Mouse (Mus musculus): ENCODE measurements around the gene Rpl13a. TPM values are rescaled to one million over a fixed set of nuclear protein-coding genes. Genes with fewer than 3 reads are reported as not detected.
"Not testable (repeated sequence)": the region's sequence is repeated elsewhere in the genome, so short reads cannot be mapped to it uniquely, and the experiment has no call there.

The Rpl13a gene
- polyA plus RNA-seq, 1 experiment from 2014 or later = 1,485 TPM

DNA sequence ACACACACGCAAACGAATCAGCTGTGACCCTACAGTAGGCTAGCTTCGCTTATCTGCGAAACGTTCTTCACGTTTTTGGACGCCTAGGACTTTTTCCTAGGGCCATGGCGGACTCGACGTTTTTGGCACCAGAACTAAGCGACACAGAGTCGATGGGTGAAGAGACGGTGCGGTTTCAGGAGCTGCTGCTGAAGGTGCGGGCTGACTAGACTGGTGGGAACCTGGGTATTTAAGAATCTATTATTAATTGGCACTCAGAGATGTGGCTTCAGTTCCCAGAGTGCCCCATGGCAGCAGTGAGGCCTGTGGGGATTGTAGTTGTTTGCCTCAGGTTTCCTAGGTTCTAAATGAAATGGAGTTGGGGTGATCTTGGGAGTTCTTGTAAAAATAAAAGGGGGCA lies 27.6 kb upstream of the Rpl13a start:
- H3K4me2 ChIP-seq (replicated peaks; ENCODE audit: low read depth) = no peak overlapping the region
- ATAC-seq (ENCODE audit: low FRiP score, low TSS enrichment) (no peak), DNase-seq (ENCODE audit: low spot score) (no peak)
- no peak for TF ChIP-seq EP300 (optimal IDR thresholded peaks at IDR 0.05)
- no peak for TF ChIP-seq CTCF (IDR thresholded peaks at IDR 0.05; ENCODE audit: low read depth)
- 92% methylated on average over 15 of the region's 15 CpGs for WGBS
- no peak overlapping the region for H3K4me3 ChIP-seq (ENCODE audit: low read depth, low read length)
- H3K36me3 ChIP-seq (ENCODE audit: control insufficient read depth, insufficient read depth, low read length) = peaks cover 2% of the 10 kb centered on the region; the same call in 1 of the 2 replicates
- no peak overlapping the region for H3K9ac ChIP-seq (ENCODE audit: low read length)
- no peaks in the 10 kb centered on the region for H3K9me3 ChIP-seq (ENCODE audit: control insufficient read depth, low read length)
- peaks cover under 1% of the 10 kb centered on the region; the same call in 1 of the 2 replicates for H3K4me1 ChIP-seq (replicated peaks; ENCODE audit: control insufficient read depth, insufficient read depth)
- no peaks in the 10 kb centered on the region for H3K27me3 ChIP-seq (ENCODE audit: control insufficient read depth, insufficient read depth, low read length)
- no peak overlapping the region for H3K27ac ChIP-seq (replicated peaks)

DNA sequence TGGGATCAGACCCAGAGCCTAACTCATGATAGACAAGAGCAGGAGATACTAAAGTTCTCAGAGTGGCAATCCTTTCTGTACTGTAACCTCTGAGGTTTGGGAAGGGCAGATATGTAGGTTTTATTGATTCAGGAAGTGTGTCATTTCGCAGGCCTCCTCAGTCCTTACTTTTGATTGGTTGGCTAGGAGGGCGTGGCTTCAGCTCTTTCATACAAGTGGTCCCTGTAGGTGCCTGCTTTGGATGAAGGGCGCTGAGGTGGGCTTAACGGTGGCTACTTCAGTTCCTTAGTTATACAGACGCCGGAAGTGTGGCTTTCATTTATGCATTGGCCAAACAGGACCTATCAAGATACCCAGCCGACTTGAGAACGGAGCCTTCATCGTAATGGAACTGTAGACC lies 27.0 kb upstream of the Rpl13a start:
- H3K4me1 ChIP-seq (replicated peaks; ENCODE audit: control insufficient read depth, insufficient read depth) = peaks cover 6% of the 10 kb centered on the region; the same call in 1 of the 2 replicates
- no peaks in the 10 kb centered on the region for H3K27me3 ChIP-seq (ENCODE audit: control insufficient read depth, insufficient read depth, low read length)
- no peaks in the 10 kb centered on the region for H3K9me3 ChIP-seq (ENCODE audit: control insufficient read depth, low read length)
- ATAC-seq (ENCODE audit: low FRiP score, low TSS enrichment) = no peak
- DNase-seq (ENCODE audit: low spot score) = peak; percentile 38
- no peak for TF ChIP-seq CTCF (IDR thresholded peaks at IDR 0.05; ENCODE audit: low read depth)
- H3K27ac ChIP-seq (replicated peaks) = peak overlapping the region; percentile 35; the same call in 1 of the 2 replicates
- no peak overlapping the region for H3K9ac ChIP-seq (ENCODE audit: low read length)
- H3K4me3 ChIP-seq (ENCODE audit: low read depth, low read length) = no peak overlapping the region
- WGBS = 83% methylated on average over 9 of the region's 9 CpGs
- peaks cover 2% of the 10 kb centered on the region; the same call in 1 of the 2 replicates for H3K36me3 ChIP-seq (ENCODE audit: control insufficient read depth, insufficient read depth, low read length)
- H3K4me2 ChIP-seq (replicated peaks; ENCODE audit: low read depth) = no peak overlapping the region

DNA sequence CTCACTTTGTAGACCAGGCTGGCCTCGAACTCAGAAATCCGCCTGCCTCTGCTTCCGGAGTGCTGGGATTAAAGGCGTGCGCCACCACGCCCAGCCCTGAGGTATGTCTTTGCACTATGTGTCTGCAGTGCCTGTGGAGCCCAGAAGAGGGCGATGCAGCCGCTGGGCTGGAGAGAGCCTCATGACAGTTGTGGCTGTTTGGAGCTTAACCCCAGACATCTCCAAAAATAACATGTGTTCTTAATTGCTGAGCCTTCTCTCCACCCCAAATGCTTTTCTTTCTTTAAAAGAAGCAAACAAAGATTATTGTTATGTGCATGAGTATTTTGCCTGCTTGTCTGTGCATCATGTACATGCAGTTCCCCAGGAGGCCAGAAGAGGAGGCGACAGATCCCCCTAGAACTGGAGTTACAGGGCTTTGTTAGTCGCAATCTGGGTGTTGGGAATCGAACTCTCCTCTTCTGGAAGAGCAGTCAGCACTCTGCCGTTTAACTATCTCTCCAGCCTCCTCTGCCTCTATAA lies 26.5 kb upstream of the Rpl13a start:
- H3K4me1 ChIP-seq (replicated peaks; ENCODE audit: control insufficient read depth, insufficient read depth) = peaks cover 6% of the 10 kb centered on the region; the same call in 1 of the 2 replicates
- 67% methylated on average over 12 of the region's 12 CpGs for WGBS
- peak; percentile 41 for ATAC-seq (ENCODE audit: low FRiP score, low TSS enrichment)
- peak; percentile 69 for DNase-seq (ENCODE audit: low spot score)
- H3K4me2 ChIP-seq (replicated peaks; ENCODE audit: low read depth) = peak overlapping the region; percentile 68
- no peak overlapping the region for H3K9ac ChIP-seq (ENCODE audit: low read length)
- H3K9me3 ChIP-seq (ENCODE audit: control insufficient read depth, low read length) = no peaks in the 10 kb centered on the region
- H3K27me3 ChIP-seq (ENCODE audit: control insufficient read depth, insufficient read depth, low read length) = no peaks in the 10 kb centered on the region
- H3K36me3 ChIP-seq (ENCODE audit: control insufficient read depth, insufficient read depth, low read length) = no peaks in the 10 kb centered on the region; the same call in 1 of the 2 replicates
- peak overlapping the region; percentile 66; the same call in 1 of the 2 replicates for H3K4me3 ChIP-seq (ENCODE audit: low read depth, low read length)
- TF ChIP-seq EP300 (optimal IDR thresholded peaks at IDR 0.05) = no peak
- peak; percentile 74 for TF ChIP-seq CTCF (IDR thresholded peaks at IDR 0.05; ENCODE audit: low read depth)
- H3K27ac ChIP-seq (replicated peaks) = peak overlapping the region; percentile 35; the same call in 1 of the 2 replicates

DNA sequence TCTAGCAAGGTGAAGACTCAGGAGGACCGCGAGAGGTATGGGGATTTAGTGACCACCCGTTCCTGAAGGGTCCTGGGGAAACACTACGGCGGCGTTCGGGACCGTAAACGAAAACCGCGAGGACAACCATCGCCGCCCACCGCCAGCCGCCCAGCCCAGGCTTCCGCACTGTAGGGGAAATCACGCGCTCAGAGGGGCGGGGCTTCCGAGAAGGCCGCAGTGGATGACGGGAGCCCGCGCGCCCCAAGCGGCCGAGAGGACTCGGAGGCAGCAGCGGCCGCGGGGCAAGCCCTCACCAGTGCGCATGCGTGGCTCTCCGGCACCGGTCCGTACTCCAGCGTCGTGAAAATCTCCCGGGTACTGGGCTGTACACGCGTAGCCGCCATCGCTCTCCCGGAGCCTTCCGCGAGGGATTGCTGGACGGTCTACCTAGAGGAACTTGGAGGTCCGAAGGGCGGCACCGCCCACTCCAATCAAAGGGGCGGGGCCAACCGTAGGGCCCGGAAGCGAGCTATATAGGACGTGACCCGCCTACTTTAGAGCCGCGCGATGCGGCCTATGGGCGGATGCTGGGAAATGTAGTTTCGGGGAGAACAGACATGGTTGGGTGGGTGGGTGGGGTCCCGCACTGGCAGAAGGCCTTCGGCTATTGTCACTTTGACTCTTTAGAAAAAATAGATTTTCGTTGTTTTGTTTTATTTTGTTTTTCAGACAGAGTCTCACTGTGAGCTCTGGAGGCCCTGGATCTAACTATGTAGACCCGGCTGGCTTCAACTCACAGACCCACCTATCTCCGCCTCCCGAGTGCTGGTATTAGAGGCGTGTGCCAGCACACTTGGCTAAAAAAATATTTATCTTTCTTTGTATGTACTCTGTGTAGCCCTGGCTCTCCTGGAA lies 25.8 kb upstream of the Rpl13a start, which contains the start of the genes Pih1d1 and Aldh16a1:
Gene Pih1d1 (plus strand): TSS at position 208 of the 897 bp plus-strand sequence.
Gene Aldh16a1 (minus strand): TSS at position 489 of the 897 bp plus-strand sequence.
- no peaks in the 10 kb centered on the region for H3K36me3 ChIP-seq (ENCODE audit: control insufficient read depth, insufficient read depth, low read length)
- ATAC-seq (ENCODE audit: low FRiP score, low TSS enrichment) = peak; percentile 92
- H3K27me3 ChIP-seq (ENCODE audit: control insufficient read depth, insufficient read depth, low read length) = no peaks in the 10 kb centered on the region
- H3K9ac ChIP-seq (ENCODE audit: low read length) = peak within 1 kb of the TSS; percentile 88
- H3K4me3 ChIP-seq (ENCODE audit: low read depth, low read length) = peak within 1 kb of the TSS; percentile 66
- H3K9me3 ChIP-seq (ENCODE audit: control insufficient read depth, low read length) = no peaks in the 10 kb centered on the region
- DNase-seq (ENCODE audit: low spot score) = peak; percentile 98
- TF ChIP-seq CTCF (IDR thresholded peaks at IDR 0.05; ENCODE audit: low read depth) (peak; percentile 78), EP300 (optimal IDR thresholded peaks at IDR 0.05) (no peak)
- H3K27ac ChIP-seq (replicated peaks) = peak within 1 kb of the TSS; percentile 96
- 2% methylated on average over 69 of the region's 69 CpGs for WGBS
- H3K4me1 ChIP-seq (replicated peaks; ENCODE audit: control insufficient read depth, insufficient read depth) = peaks cover 6% of the 10 kb centered on the region; the same call in 1 of the 2 replicates
- peak within 1 kb of the TSS; percentile 68 for H3K4me2 ChIP-seq (replicated peaks; ENCODE audit: low read depth)

DNA sequence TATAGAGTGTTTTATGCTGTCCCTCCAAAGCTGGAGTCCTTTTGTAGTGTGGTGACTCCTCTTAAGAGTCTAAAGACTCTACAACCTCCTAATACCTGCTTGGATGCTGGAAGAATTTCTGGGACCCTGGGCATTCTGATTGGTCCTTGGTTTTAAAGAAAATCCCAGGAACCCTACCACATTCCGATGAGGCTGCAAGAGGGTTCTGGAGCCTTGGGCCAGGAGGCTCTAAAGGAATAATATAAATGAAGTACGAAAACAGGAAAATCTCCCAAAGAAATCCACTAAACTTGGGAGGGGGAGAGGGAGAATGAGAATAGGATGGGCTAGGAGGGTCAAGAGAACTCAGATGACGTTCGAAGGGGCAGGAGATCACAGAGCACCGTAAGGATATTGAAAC lies 25.0 kb upstream of the Rpl13a start:
- peaks cover 6% of the 10 kb centered on the region; the same call in 1 of the 2 replicates for H3K4me1 ChIP-seq (replicated peaks; ENCODE audit: control insufficient read depth, insufficient read depth)
- WGBS = 2% methylated on average over 5 of the region's 5 CpGs
- H3K9me3 ChIP-seq (ENCODE audit: control insufficient read depth, low read length) = no peaks in the 10 kb centered on the region
- ATAC-seq (ENCODE audit: low FRiP score, low TSS enrichment) (no peak), DNase-seq (ENCODE audit: low spot score) (no peak)
- H3K36me3 ChIP-seq (ENCODE audit: control insufficient read depth, insufficient read depth, low read length) = no peaks in the 10 kb centered on the region
- peak overlapping the region; percentile 96 for H3K27ac ChIP-seq (replicated peaks)
- H3K4me3 ChIP-seq (ENCODE audit: low read depth, low read length) = peak overlapping the region; percentile 66
- H3K4me2 ChIP-seq (replicated peaks; ENCODE audit: low read depth) = peak overlapping the region; percentile 68
- H3K27me3 ChIP-seq (ENCODE audit: control insufficient read depth, insufficient read depth, low read length) = no peaks in the 10 kb centered on the region
- TF ChIP-seq CTCF (IDR thresholded peaks at IDR 0.05; ENCODE audit: low read depth) (no peak), EP300 (optimal IDR thresholded peaks at IDR 0.05) (no peak)
- H3K9ac ChIP-seq (ENCODE audit: low read length) = peak overlapping the region; percentile 88

DNA sequence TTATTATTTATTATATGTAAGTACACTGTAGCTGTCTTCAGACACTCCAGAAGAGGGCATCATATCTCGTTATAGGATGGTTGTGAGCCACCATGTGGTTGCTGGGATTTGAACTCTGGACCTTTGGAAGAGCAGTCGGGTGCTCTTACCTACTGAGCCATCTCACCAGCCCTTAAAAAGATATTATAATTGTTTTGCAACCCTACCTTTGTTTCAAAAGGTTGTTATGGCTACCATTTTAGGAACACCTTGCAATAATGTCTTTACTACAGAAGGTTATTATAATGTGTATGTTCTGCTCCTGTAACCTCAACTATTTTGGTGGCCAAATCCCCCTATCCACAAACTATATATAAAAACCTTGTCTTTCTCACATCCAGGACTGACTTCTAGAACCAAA lies 24.5 kb upstream of the Rpl13a start:
- H3K36me3 ChIP-seq (ENCODE audit: control insufficient read depth, insufficient read depth, low read length); H3K9me3 ChIP-seq (ENCODE audit: control insufficient read depth, low read length); ATAC-seq (ENCODE audit: low FRiP score, low TSS enrichment); H3K27ac ChIP-seq (replicated peaks); DNase-seq (ENCODE audit: low spot score); H3K4me2 ChIP-seq (replicated peaks; ENCODE audit: low read depth); H3K9ac ChIP-seq (ENCODE audit: low read length); H3K27me3 ChIP-seq (ENCODE audit: control insufficient read depth, insufficient read depth, low read length); H3K4me3 ChIP-seq (ENCODE audit: low read depth, low read length); H3K4me1 ChIP-seq (replicated peaks; ENCODE audit: control insufficient read depth, insufficient read depth): not testable (repeated sequence)
- WGBS = 85% methylated on average over 2 of the region's 2 CpGs
